ENCODE assay signal across 9 mouse cellular contexts in the genomic region with DNA sequence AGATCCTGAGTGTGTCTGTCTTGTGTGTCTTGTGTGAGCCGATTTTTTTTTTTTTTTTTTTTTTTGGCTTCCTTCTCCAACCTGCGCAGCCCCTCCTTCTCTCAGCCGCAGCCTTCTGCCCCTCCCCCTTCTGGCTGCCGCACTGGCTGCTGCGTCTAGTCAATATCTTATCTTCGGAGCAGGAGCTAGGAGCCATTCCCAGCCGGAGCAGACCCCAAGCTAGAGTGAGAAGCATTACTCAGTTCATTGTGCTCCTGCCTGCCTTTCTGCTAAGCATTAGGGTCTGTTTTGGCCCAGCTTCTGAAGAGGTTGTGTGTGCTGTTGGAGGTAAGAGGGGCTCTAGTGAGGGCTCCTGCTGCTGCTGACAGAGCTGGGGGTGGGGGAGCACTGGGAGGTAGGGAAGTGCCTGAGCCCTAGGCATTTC. TPM values are rescaled to one million over a fixed set of nuclear protein-coding genes. Genes with fewer than 3 reads are reported as not detected.
DNase-seq lines count a peak whose midpoint lies in the region; ATAC-seq and TF ChIP-seq lines count a peak whose summit lies in the region.
"Had no signal": no experiment of that assay in that cellular context is flagged by ENCODE, and none has a peak within 500 bp of the region (broad histone marks: within the 10 kb centered on the region; RNA-seq: fewer than 3 reads in every experiment).

Gene Oprl1 (plus strand): TSS at position 114 of the 424 bp plus-strand sequence.

- ATAC-seq in intestine, embryonic 14.5 days (replicated peaks; ENCODE audit: low FRiP score, low TSS enrichment, low read depth) = peak; percentile 71
- ATAC-seq in intestine, postnatal 0 days = no peak
- ATAC-seq in hematopoietic stem cell, adult 5-6 weeks (replicated peaks in 1 of 2; ENCODE audit: insufficient read depth in 1 of 2, low FRiP score in 2 of 2, low TSS enrichment in 1 of 2, low read depth in 1 of 2, poor library complexity in 2 of 2, severe bottlenecking in 2 of 2) = peak; percentile 40 to 59; a peak in 3 of 4 replicates
- ATAC-seq in limb, embryonic 12.5 days (ENCODE audit: insufficient number of reproducible peaks, insufficient read depth, low FRiP score, low TSS enrichment, low read depth) = 0 out of 2 replicates have a peak, but pooled peaks have one; percentile 42

- H3K9me3 ChIP-seq in intestine, embryonic 14.5 days (ENCODE audit: control insufficient read depth, low read length) = no peaks in the 10 kb centered on the region
- no peaks in the 10 kb centered on the region for H3K9me3 ChIP-seq in intestine, postnatal 0 days (ENCODE audit: control insufficient read depth)
- no peaks in the 10 kb centered on the region for H3K9me3 ChIP-seq in limb, embryonic 12.5 days

- H3K9ac ChIP-seq in intestine, embryonic 14.5 days (ENCODE audit: low read length) = no peak within 1 kb of the TSS
- H3K9ac ChIP-seq in intestine, postnatal 0 days (ENCODE audit: low read depth, low read length) = no peak within 1 kb of the TSS
- 0 out of 2 replicates have a peak within 1 kb of the TSS, but pooled peaks have one; percentile 37 for H3K9ac ChIP-seq in limb, embryonic 12.5 days (replicated peaks)
- H3K9ac ChIP-seq: liver, embryonic 14.5 days had no signal

- 0 out of 2 replicates have a peak, but pooled peaks cover 4% of the 10 kb centered on the region for H3K4me1 ChIP-seq in intestine, embryonic 14.5 days (replicated peaks; ENCODE audit: control insufficient read depth, insufficient read depth, low read length)
- H3K4me1 ChIP-seq in intestine, postnatal 0 days (replicated peaks; ENCODE audit: control insufficient read depth, insufficient read depth, low read length) = no peaks in the 10 kb centered on the region
- H3K4me1 ChIP-seq in cortical plate, adult 2 months (ENCODE audit: control insufficient read depth, insufficient read depth, low read length) = peaks cover 10% of the 10 kb centered on the region; the same call in 1 of the 2 replicates
- H3K4me1 ChIP-seq in limb, embryonic 12.5 days (replicated peaks) = 0 out of 2 replicates have a peak, but pooled peaks cover 3% of the 10 kb centered on the region

- peak within 1 kb of the TSS; percentile 31 for H3K4me2 ChIP-seq in intestine, embryonic 14.5 days (ENCODE audit: low read length)
- no peak within 1 kb of the TSS; the same call in 1 of the 2 replicates for H3K4me2 ChIP-seq in intestine, postnatal 0 days (replicated peaks; ENCODE audit: low read depth)
- peak within 1 kb of the TSS; percentile 45 for H3K4me2 ChIP-seq in limb, embryonic 12.5 days

- DNase-seq in intestine, embryonic 14.5 days (ENCODE audit: low spot score) = peak; percentile 74
- DNase-seq in right cerebral cortex, adult 2 months (ENCODE audit: low spot score in 2 of 2) = peak; percentile 74 to 82
- no peak for DNase-seq in lung, postnatal 10 days
- no peak for DNase-seq in testis, postnatal 14 days (ENCODE audit: low spot score)

- H3K27me3 ChIP-seq in intestine, embryonic 14.5 days (replicated peaks; ENCODE audit: control insufficient read depth, insufficient read depth, low read length) = no peaks in the 10 kb centered on the region
- H3K27me3 ChIP-seq in intestine, postnatal 0 days (replicated peaks; ENCODE audit: control insufficient read depth, insufficient read depth, low read length) = no peaks in the 10 kb centered on the region
- H3K27me3 ChIP-seq in limb, embryonic 12.5 days = 0 out of 2 replicates have a peak, but pooled peaks cover 5% of the 10 kb centered on the region

- no peak for TF ChIP-seq CTCF in intestine, postnatal 0 days (IDR thresholded peaks at IDR 0.05; ENCODE audit: low read depth)
- TF ChIP-seq CTCF in cortical plate, adult 2 months (IDR thresholded peaks at IDR 0.05; ENCODE audit: extremely low read depth, insufficient read depth, low read length) = no peak

- H3K4me3 ChIP-seq in intestine, embryonic 14.5 days (ENCODE audit: low read depth, low read length) = peak within 1 kb of the TSS; percentile 14; the same call in 1 of the 2 replicates
- no peak within 1 kb of the TSS for H3K4me3 ChIP-seq in intestine, postnatal 0 days (ENCODE audit: low read depth, low read length)
- H3K4me3 ChIP-seq in cortical plate, adult 2 months (ENCODE audit: insufficient read depth, low read length) = peak within 1 kb of the TSS; percentile 80
- H3K4me3 ChIP-seq in limb, embryonic 12.5 days (replicated peaks) = 0 out of 2 replicates have a peak within 1 kb of the TSS, but pooled peaks have one; percentile 21

- WGBS in intestine, embryonic 14.5 days = under 1% methylated on average over 7 of the region's 7 CpGs
- WGBS in intestine, postnatal 0 days = 1% methylated on average over 7 of the region's 7 CpGs
- WGBS in limb, embryonic 12.5 days = 10% methylated on average over 7 of the region's 7 CpGs

- H3K36me3 ChIP-seq in intestine, embryonic 14.5 days (ENCODE audit: control insufficient read depth, insufficient read depth, low read length) = no peaks in the 10 kb centered on the region
- H3K36me3 ChIP-seq in intestine, postnatal 0 days (ENCODE audit: control insufficient read depth, insufficient read depth) = no peaks in the 10 kb centered on the region
- H3K36me3 ChIP-seq in limb, embryonic 12.5 days = no peaks in the 10 kb centered on the region

- H3K27ac ChIP-seq in intestine, embryonic 14.5 days (ENCODE audit: low read depth) = no peak within 1 kb of the TSS
- H3K27ac ChIP-seq in intestine, postnatal 0 days (ENCODE audit: low read depth, low read length) = no peak within 1 kb of the TSS
- H3K27ac ChIP-seq in cortical plate, adult 2 months (ENCODE audit: insufficient read depth, low read length) = peak within 1 kb of the TSS; percentile 86
- no peak within 1 kb of the TSS for H3K27ac ChIP-seq in limb, embryonic 12.5 days
- H3K27ac ChIP-seq: liver, embryonic 14.5 days had no signal

- TF ChIP-seq POLR2A in cortical plate, adult 2 months (IDR thresholded peaks at IDR 0.05; ENCODE audit: extremely low read depth, insufficient read depth, low read length) = peak; percentile 50; the same call in 1 of the 2 replicates

RNA-seq across cellular contexts. Expression of gene Oprl1, which starts in this region (rescaled TPM):
- polyA plus RNA-seq in intestine, embryonic 14.5 days (2014; fragmentation: Nextera tagmentation; extraction: Ambion mirVana) = 1.8 and 2.8 TPM in 2 replicates
- 0.64 and 0.78 TPM in 2 replicates for polyA plus RNA-seq in intestine, postnatal 0 days (2015; fragmentation: Nextera tagmentation; extraction: Ambion mirVana)
- 34.7 and 40.2 TPM in 2 replicates for polyA plus RNA-seq in cortical plate, adult 2 months (2012; rRNA removed)
- total RNA-seq in hematopoietic stem cell, adult 5-6 weeks (2017) = 0.75 TPM in 1 of 2 replicates, not detected in the other
- 0.90 and 1.2 TPM in 2 replicates for polyA plus RNA-seq in limb, embryonic 12.5 days (2016; fragmentation: Nextera tagmentation; extraction: Ambion mirVana)

Comparison
In these comparisons a context has a peak if more than half of its experiments do, and no peak if none do; other contexts are left out.
1. Peak in ATAC-seq in hematopoietic stem cell, adult 5-6 weeks; RNA of the gene not detected or under 1 TPM.
2. DNase-seq: peak in intestine, embryonic 14.5 days (single experiment) and right cerebral cortex, adult 2 months (2 of 2); none in lung, postnatal 10 days (single experiment) and testis, postnatal 14 days (single experiment).